Mouse (Mus musculus) CH12F3 (cell line): Measurements from ENCODE around the gene Eml6.
"Not testable (repeated sequence)": the region's sequence is repeated elsewhere in the genome, so short reads cannot be mapped to it uniquely, and the experiment has no call there.

Experiments
- in situ Hi-C: fragments of 300-500 bp; cut with MboI; formaldehyde crosslinking; loops from 2 replicates; pipeline ENCODE4 v1.14.3; 2020; ENCODE audit warnings: low sequenced_read_pairs

Gene Eml6

GRCm38 (mm10) chr11:29861040-29861439 lies 164.8 kb downstream of the Eml6 start:
- in situ Hi-C loops = no loop called here

DNA sequence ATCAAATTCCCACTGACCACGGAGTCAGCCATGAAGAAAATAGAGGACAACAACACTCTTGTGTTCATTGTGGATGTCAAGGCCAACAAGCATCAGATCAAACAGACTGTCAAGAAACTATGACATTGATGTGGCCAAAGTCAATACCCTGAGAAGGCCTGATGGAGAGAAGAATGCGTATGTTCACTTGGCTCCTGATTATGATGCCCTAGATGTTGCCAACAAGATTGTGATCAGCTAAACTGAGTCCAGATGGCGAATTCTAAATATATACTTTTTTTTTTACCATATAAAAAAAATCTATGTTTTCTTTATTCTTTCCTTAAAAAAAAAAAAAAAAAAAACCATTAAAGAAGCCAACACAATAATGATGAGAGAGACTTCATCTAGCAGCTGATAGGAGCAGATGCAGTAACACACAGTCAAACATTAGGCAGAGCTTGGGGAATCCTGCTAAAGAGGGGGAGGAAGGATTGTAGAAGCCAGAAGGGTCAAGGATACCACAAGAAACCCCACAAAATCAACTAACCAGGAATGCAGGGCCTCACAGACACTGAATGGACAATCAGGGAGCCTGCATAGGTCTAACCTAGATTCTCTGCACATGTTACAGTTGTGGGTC lies 185.1 kb downstream of the Eml6 start:
- in situ Hi-C loops = no loop called here

GRCm38 (mm10) chr11:29839781-29840180 lies 186.1 kb downstream of the Eml6 start:
- in situ Hi-C loops = no loop called here

DNA sequence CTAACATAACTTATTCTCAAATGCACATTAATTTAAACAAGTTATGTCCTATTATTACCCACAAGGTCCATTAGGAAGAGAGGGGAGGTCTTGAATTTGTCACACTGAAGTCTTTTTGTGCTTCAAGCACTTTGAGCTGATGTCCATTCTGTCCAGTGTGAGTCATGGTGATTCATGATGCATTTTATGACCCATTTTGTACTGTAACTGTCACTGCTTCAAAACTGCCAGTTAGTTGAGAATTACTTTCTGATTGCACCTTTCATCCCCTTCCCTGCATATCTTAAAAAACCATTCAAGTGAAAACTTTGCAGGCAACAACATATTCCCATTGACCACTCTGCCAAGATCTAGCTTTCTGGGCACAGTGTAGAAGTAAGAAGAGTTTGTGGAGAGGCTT lies 188.8 kb downstream of the Eml6 start:
- in situ Hi-C loops = no loop called here

DNA sequence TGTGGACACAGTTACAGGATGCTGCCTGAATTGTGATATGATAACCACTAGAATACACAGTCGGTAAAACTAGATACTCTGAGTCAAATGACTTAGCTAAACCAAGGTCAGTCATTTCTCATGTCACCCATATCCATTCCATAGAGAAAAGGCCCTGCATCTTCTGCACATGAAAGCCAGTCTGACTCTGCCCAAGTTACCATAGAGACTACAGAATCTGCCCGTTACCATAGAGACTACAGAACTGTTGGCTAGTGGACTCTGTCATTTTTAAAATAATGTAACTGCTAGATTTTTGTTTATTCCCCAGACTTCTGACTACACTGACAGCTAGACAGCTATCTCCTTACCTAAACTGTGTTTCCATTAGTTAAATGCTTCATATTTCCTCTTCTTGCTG lies 198.1 kb downstream of the Eml6 start:
- in situ Hi-C loops = no loop called here

GRCm38 (mm10) chr11:29826001-29826400 lies 199.8 kb downstream of the Eml6 start:
- in situ Hi-C loops = no loop called here

DNA sequence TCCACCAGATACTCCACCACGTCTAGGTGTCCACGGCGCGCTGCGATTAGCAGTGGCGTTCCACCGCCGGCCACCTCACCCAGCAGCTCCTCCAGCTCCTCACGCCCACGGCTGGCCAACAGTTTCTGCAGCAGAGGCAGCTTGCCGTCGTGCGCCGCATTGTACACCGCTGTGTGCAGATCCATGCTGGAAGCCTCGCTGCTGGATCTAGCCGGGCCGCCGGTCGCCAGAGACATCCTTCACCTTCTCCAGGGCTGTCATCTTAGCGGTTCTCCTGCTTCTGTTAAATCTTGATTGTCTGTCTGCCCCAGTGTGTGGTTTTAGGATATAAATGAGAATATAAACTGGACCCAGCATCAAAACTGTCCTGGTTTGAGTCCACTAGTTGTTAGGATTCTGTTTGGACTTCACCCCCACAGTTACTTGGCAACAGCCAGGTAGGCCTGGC lies 200.5 kb downstream of the Eml6 start, which contains the start of gene 4931440F15Rik:
4931440F15Rik (minus strand) TSS at position 398 of the 448 bp plus-strand sequence.
- in situ Hi-C loops = not testable (repeated sequence)

- in situ Hi-C loops = not testable (repeated sequence)
Observed at GRCm38 (mm10) chr11:29824474-29825270, 201.2 kb downstream of the Eml6 start.

GRCm38 (mm10) chr11:29823141-29823540 lies 202.7 kb downstream of the Eml6 start:
- in situ Hi-C loops = no loop called here

DNA sequence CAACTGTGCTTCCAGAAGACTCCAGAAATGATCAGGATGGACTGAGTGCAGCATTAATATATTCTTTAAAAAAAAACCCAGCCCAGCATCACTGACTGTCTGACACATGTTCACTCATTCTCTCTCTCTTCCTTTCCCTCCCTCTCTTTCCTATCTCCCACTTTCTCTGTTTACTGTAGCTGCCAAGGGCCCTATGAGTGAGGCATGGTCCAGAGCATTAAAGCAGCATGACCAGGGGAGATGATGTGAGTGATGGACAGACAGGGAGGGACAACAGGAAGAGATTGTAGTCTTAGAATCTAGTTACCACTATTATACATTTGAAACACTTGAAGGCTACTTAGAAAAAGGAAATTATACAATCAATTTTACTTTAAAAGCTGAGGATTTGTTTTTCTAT lies 210.2 kb downstream of the Eml6 start:
- in situ Hi-C loops = no loop called here

- in situ Hi-C loops = no loop called here
Observed at GRCm38 (mm10) chr11:29815261-29815660, 210.6 kb downstream of the Eml6 start.

GRCm38 (mm10) chr11:29813267-29813666 lies 212.6 kb downstream of the Eml6 start:
- in situ Hi-C loops = no loop called here

DNA sequence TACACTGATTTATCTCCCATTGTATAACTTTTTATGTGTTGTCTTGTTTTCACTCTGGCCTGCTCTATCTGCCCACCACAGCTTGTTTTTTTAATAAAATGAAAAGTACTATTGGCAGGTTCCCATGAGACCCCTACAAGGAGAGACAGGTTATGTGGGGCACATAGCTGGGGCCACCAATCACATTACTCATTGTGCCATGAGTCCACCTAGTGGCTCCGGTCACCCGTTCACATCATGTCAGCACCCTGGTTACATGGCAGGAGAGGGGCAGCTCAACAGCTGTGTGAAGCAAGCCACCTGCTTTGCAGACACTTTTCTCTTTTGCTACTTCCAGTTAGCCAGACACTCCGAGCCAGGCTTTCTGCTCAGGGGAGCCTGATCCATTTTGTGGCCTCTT lies 213.4 kb downstream of the Eml6 start:
- in situ Hi-C loops = no loop called here

DNA sequence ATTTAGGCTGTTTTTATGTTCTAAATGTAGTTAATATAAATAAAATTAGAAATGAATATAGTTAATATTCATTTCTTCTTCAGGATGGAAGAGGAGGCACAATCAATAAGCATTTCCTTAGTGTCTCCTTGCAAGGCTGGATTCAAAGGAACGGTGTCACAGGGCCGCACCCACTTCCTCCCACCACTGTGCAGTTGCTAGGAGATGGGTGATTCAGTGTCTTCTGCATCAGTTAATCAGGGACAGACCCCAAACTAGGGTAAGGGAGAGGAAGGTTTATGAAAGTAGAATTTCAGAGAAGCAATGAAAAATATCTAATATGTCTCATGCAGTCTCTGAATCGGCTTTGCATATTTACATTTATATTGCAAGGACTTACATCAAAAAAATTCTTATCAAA lies 215.5 kb downstream of the Eml6 start:
- in situ Hi-C loops = no loop called here

DNA sequence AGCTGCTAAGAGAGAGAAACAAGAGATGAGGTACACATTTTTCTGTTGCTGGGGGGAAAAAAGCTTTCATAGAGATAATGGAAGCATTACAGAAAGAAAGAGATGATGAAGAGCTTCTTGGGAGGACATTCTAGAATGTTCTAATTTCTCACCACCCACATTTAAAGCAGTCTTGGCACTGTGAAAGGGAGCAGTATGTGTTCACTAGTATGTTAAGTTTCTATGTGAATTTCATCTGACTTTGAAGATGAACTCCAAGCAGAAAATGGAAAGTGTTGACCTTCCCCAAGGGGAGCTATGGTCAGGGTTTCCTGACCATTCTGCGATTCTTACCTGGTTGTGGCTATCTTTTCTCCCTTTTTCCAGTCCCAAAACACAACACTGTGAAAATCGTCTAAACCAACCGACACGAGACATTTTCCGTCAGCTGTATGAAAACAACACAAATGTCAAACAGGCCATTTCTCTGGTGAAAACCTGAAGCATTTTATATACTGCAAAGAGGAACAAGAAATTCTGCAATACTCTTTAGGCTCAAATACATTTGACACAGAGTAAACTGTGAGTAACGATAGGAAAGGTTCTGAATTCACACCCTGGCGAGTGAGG lies 216.7 kb downstream of the Eml6 start:
- in situ Hi-C loops = no loop called here

DNA sequence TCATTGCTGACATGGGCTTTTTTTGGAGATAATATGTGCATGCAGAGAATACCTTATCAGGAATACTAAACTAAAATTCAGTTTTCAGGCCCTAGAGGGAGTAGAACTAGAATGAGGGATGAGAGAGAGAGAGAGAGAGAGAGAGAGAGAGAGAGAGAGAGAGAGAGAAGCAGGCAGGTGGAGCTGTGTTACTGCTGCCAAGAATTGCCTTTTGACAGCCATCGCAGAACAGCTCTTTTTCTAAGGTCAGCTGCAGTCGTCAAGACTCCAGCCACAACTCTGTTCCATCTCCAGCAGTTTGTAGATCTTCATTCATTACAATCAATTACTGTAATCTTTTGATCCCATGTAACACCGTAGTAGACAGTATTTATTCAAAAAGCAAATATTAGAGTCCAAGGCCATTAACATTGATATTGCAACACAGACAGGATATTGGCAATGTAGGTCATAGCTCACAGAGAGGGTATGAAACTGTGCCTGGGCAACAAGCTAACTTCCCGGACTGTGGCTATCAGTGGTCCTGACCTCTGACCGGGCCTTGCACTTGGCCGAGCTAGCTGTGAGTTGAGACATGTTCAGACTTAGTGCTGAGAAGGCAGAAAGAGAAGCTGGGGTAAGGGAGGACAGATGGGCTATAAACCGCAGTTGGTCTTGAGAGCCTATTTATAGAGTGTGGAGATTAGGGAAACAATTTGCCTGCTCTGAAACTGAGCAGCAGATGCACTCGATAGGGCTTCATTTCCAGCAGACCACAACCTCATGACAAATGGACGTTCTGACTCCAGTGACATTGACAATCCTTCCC lies 217.5 kb downstream of the Eml6 start:
- in situ Hi-C loops = no loop called here

DNA sequence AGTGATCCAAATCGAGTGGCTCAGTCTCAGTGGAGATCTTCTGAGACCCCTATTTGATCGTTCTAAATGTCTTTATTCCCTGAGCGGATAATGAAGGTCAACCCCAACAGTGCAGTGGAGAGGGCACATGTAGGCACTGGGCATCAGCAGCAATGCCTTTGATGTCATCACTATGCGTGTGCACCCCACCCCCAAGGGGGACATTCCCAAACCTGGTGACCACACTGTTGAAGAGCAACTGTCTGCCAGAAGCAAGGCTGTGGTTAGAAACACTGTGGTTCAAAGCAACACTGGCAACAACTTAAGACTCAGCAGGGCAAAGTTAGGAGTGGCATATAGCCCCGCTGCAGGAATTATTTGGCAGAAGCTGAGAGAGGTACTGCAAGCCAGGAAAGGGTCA lies 218.5 kb downstream of the Eml6 start:
- in situ Hi-C loops = no loop called here

GRCm38 (mm10) chr11:29801432-29802427 lies 224.1 kb downstream of the Eml6 start:
- in situ Hi-C loops = no loop called here

- in situ Hi-C loops = no loop called here
Observed at GRCm38 (mm10) chr11:29799839-29800238, 226.0 kb downstream of the Eml6 start.

- in situ Hi-C loops = no loop called here
Observed at GRCm38 (mm10) chr11:29795106-29795505, 230.7 kb downstream of the Eml6 start.
